Mouse (Mus musculus): Measurements from ENCODE around the gene Plcb1.

Plcb1 gene

GRCm38 (mm10) chr2:135318136-135318535 lies 532.3 kb downstream of the Plcb1 start:
- DNase-seq (ENCODE audit: low spot score): no peak

GRCm38 (mm10) chr2:135323276-135323954 lies 537.5 kb downstream of the Plcb1 start:
- DNase-seq (ENCODE audit: low spot score): no peak

- DNase-seq (ENCODE audit: low spot score): peak; percentile 14
These were observed 538.1 kb downstream of the Plcb1 start for GRCm38 (mm10) chr2:135323955-135324302.

GRCm38 (mm10) chr2:135328756-135329155 lies 542.9 kb downstream of the Plcb1 start:
- no peak for DNase-seq (ENCODE audit: low spot score)

GRCm38 (mm10) chr2:135329782-135330545 lies 544.1 kb downstream of the Plcb1 start:
- no peak for DNase-seq (ENCODE audit: low spot score)

- no peak for DNase-seq (ENCODE audit: low spot score)
These were observed 546.0 kb downstream of the Plcb1 start for GRCm38 (mm10) chr2:135331868-135332267.

- no peak for DNase-seq (ENCODE audit: low spot score)
These were observed 570.4 kb downstream of the Plcb1 start for GRCm38 (mm10) chr2:135356311-135356710.

GRCm38 (mm10) chr2:135361798-135362197 lies 575.9 kb downstream of the Plcb1 start:
- DNase-seq (ENCODE audit: low spot score): no peak

GRCm38 (mm10) chr2:135362948-135363347 lies 577.1 kb downstream of the Plcb1 start:
- DNase-seq (ENCODE audit: low spot score): no peak

- no peak for DNase-seq (ENCODE audit: low spot score)
These were observed 584.5 kb downstream of the Plcb1 start for GRCm38 (mm10) chr2:135370259-135370835.

GRCm38 (mm10) chr2:135380796-135381195 lies 594.9 kb downstream of the Plcb1 start:
- peak; percentile 19 for DNase-seq (ENCODE audit: low spot score)

- no peak for DNase-seq (ENCODE audit: low spot score)
These were observed 595.5 kb downstream of the Plcb1 start for GRCm38 (mm10) chr2:135381396-135381795.

- DNase-seq (ENCODE audit: low spot score): no peak
These were observed 602.1 kb downstream of the Plcb1 start for GRCm38 (mm10) chr2:135387990-135388389.

- no peak for DNase-seq (ENCODE audit: low spot score)
These were observed 608.8 kb downstream of the Plcb1 start for GRCm38 (mm10) chr2:135394698-135395097.

- DNase-seq (ENCODE audit: low spot score): no peak
These were observed 610.5 kb downstream of the Plcb1 start for GRCm38 (mm10) chr2:135396375-135396774.

- no peak for DNase-seq (ENCODE audit: low spot score)
These were observed 612.1 kb downstream of the Plcb1 start for GRCm38 (mm10) chr2:135397970-135398369.

- DNase-seq (ENCODE audit: low spot score): no peak
These were observed 613.9 kb downstream of the Plcb1 start for GRCm38 (mm10) chr2:135399760-135400159.

- DNase-seq (ENCODE audit: low spot score): no peak
These were observed 617.0 kb downstream of the Plcb1 start for GRCm38 (mm10) chr2:135402916-135403315.

- DNase-seq (ENCODE audit: low spot score): no peak
These were observed 617.5 kb downstream of the Plcb1 start for GRCm38 (mm10) chr2:135403344-135403743.

- DNase-seq (ENCODE audit: low spot score): no peak
These were observed 618.2 kb downstream of the Plcb1 start for GRCm38 (mm10) chr2:135404095-135404494.

- DNase-seq (ENCODE audit: low spot score): no peak
These were observed 623.7 kb downstream of the Plcb1 start for GRCm38 (mm10) chr2:135409418-135410097.

GRCm38 (mm10) chr2:135411675-135412074 lies 625.8 kb downstream of the Plcb1 start:
- no peak for DNase-seq (ENCODE audit: low spot score)

GRCm38 (mm10) chr2:135415137-135415536 lies 629.3 kb downstream of the Plcb1 start:
- DNase-seq (ENCODE audit: low spot score): no peak

Data from testis, postnatal 14 days (tissue).